Mouse (Mus musculus) myocyte (in vitro differentiated cells): ENCODE measurements around the gene Rbm14.

Experiments
- CEBPB ChIP-seq: IDR thresholded peaks from 2 replicates; pipeline ENCODE4 v1.6.1; 2011; ENCODE audit warnings: mild to moderate bottlenecking, moderate library complexity; ENCODE audit not compliant: poor library complexity, insufficient read depth, severe bottlenecking
- E2F4 ChIP-seq: IDR thresholded peaks from one replicate; pipeline ENCODE4 v1.6.1; 2011; ENCODE audit warnings: mild to moderate bottlenecking, control low read depth, moderate library complexity; ENCODE audit not compliant: insufficient read depth
- MAX ChIP-seq: IDR thresholded peaks from one replicate; pipeline ENCODE4 v1.6.1; 2011; ENCODE audit warnings: low read depth, mild to moderate bottlenecking, control low read depth
- POLR2A ChIP-seq: IDR thresholded peaks from one replicate; pipeline ENCODE4 v1.6.1; 2011; ENCODE audit warnings: low read depth, mild to moderate bottlenecking, control low read depth, moderate library complexity; ENCODE audit not compliant: insufficient read length
- TCF12 ChIP-seq: IDR thresholded peaks from one replicate; pipeline ENCODE4 v1.6.1; 2011; ENCODE audit warnings: mild to moderate bottlenecking, control low read depth; ENCODE audit not compliant: poor library complexity, insufficient read depth, severe bottlenecking
- TCF3 ChIP-seq: IDR thresholded peaks from one replicate; pipeline ENCODE4 v1.6.1; 2011; ENCODE audit warnings: low read depth, control low read depth; ENCODE audit not compliant: insufficient read length
- USF1 ChIP-seq: IDR thresholded peaks from one replicate; pipeline ENCODE4 v1.6.1; 2011; ENCODE audit warnings: low read depth, mild to moderate bottlenecking, control low read depth, moderate library complexity

DNA sequence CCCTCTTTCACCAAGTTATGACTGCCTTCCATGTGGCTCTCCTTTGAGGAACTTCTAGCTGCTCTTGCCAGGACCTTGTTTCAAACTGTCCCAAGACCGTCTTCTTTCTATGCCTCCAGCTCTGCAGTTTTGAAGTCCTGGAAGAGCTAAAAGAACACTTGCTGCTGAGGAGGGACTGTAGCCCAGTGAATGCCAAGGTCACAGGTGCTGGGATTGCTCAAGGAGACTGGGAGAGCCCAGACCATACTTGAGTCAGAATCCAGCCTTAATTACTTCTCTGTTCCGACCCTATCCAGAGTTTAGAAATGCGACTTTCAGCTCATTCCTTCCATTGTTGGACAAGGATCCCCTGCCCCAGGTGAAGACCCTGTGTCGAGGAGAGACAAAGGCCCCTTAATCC, 44.5 kb upstream of the Rbm14 start:
- TF ChIP-seq E2F4 (no peak), MAX (no peak), TCF12 (no peak), TCF3 (no peak), CEBPB (no peak), POLR2A (no peak), USF1 (no peak)
